Mouse (Mus musculus) G1E (cell line): ENCODE results near the gene Gpr27. TPM values are rescaled to one million over a fixed set of nuclear protein-coding genes. Genes with fewer than 3 reads are reported as not detected.

ENCODE experiments used
- ATAC-seq: 2 replicates; pipeline ENCODE4 v1.8.0; 2016; ENCODE audit warnings: mild to moderate bottlenecking; ENCODE audit not compliant: insufficient number of reproducible peaks, poor library complexity, low FRiP score, severe bottlenecking; ENCODE audit errors: extremely low read depth
- DNase-seq: peaks from one replicate; pipeline ENCODE4 v3.0.0; 2012; ENCODE audit warnings: low spot score
- H3K27me3 ChIP-seq: 2 replicates; pipeline ENCODE4 v1.6.1; 2012; ENCODE audit warnings: mild to moderate bottlenecking, low read length, inconsistent platforms; ENCODE audit not compliant: insufficient read depth
- H3K36me3 ChIP-seq: replicated peaks from 2 replicates; pipeline ENCODE3; 2012; ENCODE audit warnings: mild to moderate bottlenecking, inconsistent platforms
- H3K4me1 ChIP-seq: 2 replicates; pipeline ENCODE4 v1.6.1; 2012; ENCODE audit warnings: low read depth, low read length, inconsistent platforms, mixed read lengths; ENCODE audit not compliant: insufficient read depth
- H3K4me3 ChIP-seq: 2 replicates; pipeline ENCODE4 v1.5.1; 2012; ENCODE audit warnings: low read depth, mild to moderate bottlenecking, inconsistent platforms, low read length, moderate library complexity, mixed read lengths
- H3K9me3 ChIP-seq: replicated peaks from 2 replicates; pipeline ENCODE4 v1.6.1; 2012; ENCODE audit warnings: inconsistent platforms
- CTCF ChIP-seq: IDR thresholded peaks from 2 replicates; pipeline ENCODE4 v1.5.1; 2012; ENCODE audit warnings: low read depth, low read length, inconsistent platforms, mixed read lengths
- GATA1 ChIP-seq: IDR thresholded peaks from 2 replicates; pipeline ENCODE4 v1.6.1; 2012; ENCODE audit warnings: borderline replicate concordance, low read length, inconsistent platforms, mixed read lengths
- GATA2 ChIP-seq: IDR thresholded peaks from 2 replicates; pipeline ENCODE4 v1.6.1; 2012; ENCODE audit warnings: low read depth, low read length, inconsistent platforms, borderline replicate concordance
- POLR2AphosphoS5 ChIP-seq: IDR thresholded peaks from 2 replicates; pipeline ENCODE4 v1.6.1; 2012; ENCODE audit warnings: low read depth, low read length, inconsistent platforms; ENCODE audit not compliant: insufficient replicate concordance
- TAL1 ChIP-seq: conservative IDR thresholded peaks from 2 replicates; pipeline ENCODE4 v1.6.1; 2012; ENCODE audit warnings: low read depth, low read length, inconsistent platforms, mixed read lengths
- polyA plus RNA-seq: library from polyadenylated mRNA; stranded (reverse); fragments of >175 nt; gene quantifications from 2 replicates; pipeline ENCODE4 v1.2.3, GENCODE M21; 2012
- total RNA-seq, 2 experiments: library from RNA; stranded (forward) in 1 of 2; stranded (reverse) in 1 of 2; fragments of 200-1000 nt in 1 of 2; fragments of >200 nt in 1 of 2; fragmentation: Nextera tagmentation in 1 of 2; gene quantifications; 2 replicates each; pipeline ENCODE4 v1.2.3; 2014 to 2017

Gene Gpr27
- not detected in 2 replicates for total RNA-seq (2014; fragmentation: Nextera tagmentation)
- 0.11 TPM in 1 of 2 replicates, not detected in the other for total RNA-seq (2017)
- polyA plus RNA-seq: not detected in 2 replicates

DNA sequence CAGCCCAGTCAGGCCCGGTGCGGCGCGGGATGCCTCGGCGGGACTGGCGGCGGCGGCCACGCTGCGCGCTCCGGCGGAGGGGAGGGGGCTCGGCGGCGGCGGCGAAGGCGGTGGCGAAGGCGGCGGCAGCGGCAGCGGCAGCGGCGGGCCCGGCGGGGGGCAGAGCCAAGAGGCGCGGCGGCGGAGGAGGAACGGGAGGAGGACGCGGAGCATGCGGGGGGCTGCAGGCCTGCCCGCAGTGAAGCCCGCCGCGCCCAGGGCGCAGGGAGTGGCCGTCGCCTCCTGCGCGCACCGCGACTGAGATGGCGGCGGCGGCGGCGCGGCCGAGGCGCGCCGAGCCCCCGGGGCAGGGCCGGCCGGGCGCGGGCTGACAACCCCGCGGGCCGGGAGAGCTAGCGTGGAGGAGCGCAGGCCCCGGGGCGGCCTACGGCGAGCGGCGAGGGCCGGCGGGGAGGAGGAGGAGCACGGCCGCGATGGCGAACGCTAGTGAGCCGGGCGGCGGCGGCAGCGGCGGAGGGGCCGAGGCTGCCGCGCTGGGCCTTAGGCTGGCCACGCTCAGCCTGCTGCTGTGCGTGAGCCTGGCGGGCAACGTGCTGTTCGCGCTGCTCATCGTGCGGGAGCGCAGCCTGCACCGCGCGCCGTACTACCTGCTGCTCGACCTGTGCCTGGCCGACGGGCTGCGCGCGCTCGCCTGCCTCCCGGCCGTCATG lies at the start of gene Gpr27:
Gene Gpr27 (plus strand): TSS at position 474 of the 710 bp plus-strand sequence.
- TF ChIP-seq TAL1 (no peak), POLR2AphosphoS5 (no peak), GATA1 (no peak), GATA2 (no peak), CTCF (no peak)
- H3K36me3 ChIP-seq: no peaks in the 10 kb centered on the region
- no peak for ATAC-seq
- peak within 1 kb of the TSS; percentile 13; the same call in 1 of the 2 replicates for H3K4me3 ChIP-seq
- H3K27me3 ChIP-seq: no peaks in the 10 kb centered on the region
- peak; percentile 28 for DNase-seq
- H3K9me3 ChIP-seq: peaks cover 69% of the 10 kb centered on the region
- no peaks in the 10 kb centered on the region for H3K4me1 ChIP-seq

- no peak for ATAC-seq
- no peak for DNase-seq
- no peaks in the 10 kb centered on the region for H3K36me3 ChIP-seq
- TF ChIP-seq GATA1: no peak
- no peaks in the 10 kb centered on the region for H3K27me3 ChIP-seq
- H3K4me3 ChIP-seq: no peak overlapping the region
- H3K9me3 ChIP-seq: peaks cover 48% of the 10 kb centered on the region
- no peaks in the 10 kb centered on the region for H3K4me1 ChIP-seq
These were observed 48.9 kb upstream of the Gpr27 start for GRCm38 (mm10) chr6:99643439-99644199.

GRCm38 (mm10) chr6:99644386-99644785 lies 48.1 kb upstream of the Gpr27 start:
- peaks cover 45% of the 10 kb centered on the region for H3K9me3 ChIP-seq
- TF ChIP-seq CTCF (no peak), GATA1 (no peak), TAL1 (no peak), POLR2AphosphoS5 (no peak), GATA2 (no peak)
- no peak for DNase-seq
- H3K27me3 ChIP-seq: no peaks in the 10 kb centered on the region
- H3K36me3 ChIP-seq: no peaks in the 10 kb centered on the region
- H3K4me3 ChIP-seq: no peak overlapping the region
- H3K4me1 ChIP-seq: no peaks in the 10 kb centered on the region
- ATAC-seq: no peak

DNA sequence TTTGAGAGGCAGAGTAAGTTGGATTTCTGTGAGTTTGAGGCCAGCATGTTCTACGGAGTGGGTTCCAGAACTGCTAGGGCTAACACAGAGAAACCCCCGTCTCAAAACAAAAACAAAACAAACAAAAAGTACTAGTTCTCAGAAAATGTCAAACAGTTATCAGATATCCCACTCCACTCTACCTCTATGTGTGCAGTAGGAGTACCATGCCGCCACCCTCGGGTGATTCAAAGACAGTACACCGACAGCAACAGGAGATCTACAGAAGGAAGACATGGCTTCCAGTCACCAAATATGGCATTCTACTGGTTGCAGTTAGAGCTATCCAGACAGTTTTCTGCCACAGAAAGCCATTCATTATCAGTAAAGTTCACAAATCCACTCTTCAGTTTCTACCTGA lies 47.6 kb upstream of the Gpr27 start:
- ATAC-seq (no peak), DNase-seq (no peak)
- H3K36me3 ChIP-seq: no peaks in the 10 kb centered on the region
- peaks cover 44% of the 10 kb centered on the region for H3K9me3 ChIP-seq
- H3K27me3 ChIP-seq: no peaks in the 10 kb centered on the region
- H3K4me3 ChIP-seq: no peak overlapping the region
- TF ChIP-seq POLR2AphosphoS5: no peak
- TF ChIP-seq TAL1: no peak
- no peak for TF ChIP-seq CTCF
- no peak for TF ChIP-seq GATA1
- no peak for TF ChIP-seq GATA2
- no peaks in the 10 kb centered on the region for H3K4me1 ChIP-seq

GRCm38 (mm10) chr6:99646344-99646743 lies 46.1 kb upstream of the Gpr27 start:
- DNase-seq: no peak
- Histone ChIP-seq H3K9me3 (peaks cover 51% of the 10 kb centered on the region), H3K4me3 (no peak overlapping the region), H3K36me3 (no peaks in the 10 kb centered on the region), H3K27me3 (no peaks in the 10 kb centered on the region), H3K4me1 (no peaks in the 10 kb centered on the region)
- TF ChIP-seq GATA1 (no peak), TAL1 (no peak), CTCF (no peak), POLR2AphosphoS5 (no peak), GATA2 (no peak)
- ATAC-seq: no peak

GRCm38 (mm10) chr6:99649307-99649706 lies 43.2 kb upstream of the Gpr27 start:
- TF ChIP-seq GATA2 (no peak), CTCF (no peak), TAL1 (no peak), GATA1 (no peak), POLR2AphosphoS5 (no peak)
- DNase-seq (no peak), ATAC-seq (no peak)
- H3K4me3 ChIP-seq: no peak overlapping the region
- peaks cover 54% of the 10 kb centered on the region for H3K9me3 ChIP-seq
- H3K27me3 ChIP-seq: no peaks in the 10 kb centered on the region
- H3K4me1 ChIP-seq: no peaks in the 10 kb centered on the region
- H3K36me3 ChIP-seq: no peaks in the 10 kb centered on the region
